Mouse (Mus musculus) lung, adult 2 months (tissue): ENCODE measurements around the gene Kcnma1.

Experiments
- CTCF ChIP-seq: fragments of 200-500 bp; IDR thresholded peaks from 2 replicates; pipeline ENCODE4 v1.5.1; 2011; ENCODE audit warnings: mild to moderate bottlenecking, low read length, control low read depth; ENCODE audit not compliant: insufficient read depth
- POLR2A ChIP-seq: fragments of 200-500 bp; IDR thresholded peaks from 2 replicates; pipeline ENCODE4 v1.6.1; 2011; ENCODE audit warnings: low read depth, mild to moderate bottlenecking, control low read depth, low read length, borderline replicate concordance; ENCODE audit errors: extremely low read depth

GRCm38 (mm10) chr14:23705647-23706046 lies 308.6 kb downstream of the Kcnma1 start:
- TF ChIP-seq CTCF (no peak), POLR2A (no peak)
